Mouse (Mus musculus) MEL (cell line): ENCODE results near the gene Optn.

ENCODE experiments used
- CHD2 ChIP-seq: IDR thresholded peaks from 2 replicates; pipeline ENCODE4 v1.6.1; 2011; ENCODE audit warnings: low read length, improper control_type of control experiment
- POLR2A ChIP-seq, 2 experiments: IDR thresholded peaks; 2 replicates each; pipeline ENCODE4 v1.6.1; 2011 to 2012; ENCODE audit warnings: low read length in 2 of 2, mild to moderate bottlenecking in 2 of 2, control low read depth in 1 of 2, improper control_type of control experiment in 1 of 2, low read depth in 1 of 2, moderate library complexity in 1 of 2; ENCODE audit not compliant: control insufficient read depth in 1 of 2, insufficient read depth in 1 of 2, poor library complexity in 1 of 2
- ZC3H11A ChIP-seq: IDR thresholded peaks from 2 replicates; pipeline ENCODE4 v1.6.1; 2012; ENCODE audit warnings: low read depth, mild to moderate bottlenecking, inconsistent platforms, low read length, improper control_type of control experiment
- ZMIZ1 ChIP-seq: IDR thresholded peaks from 2 replicates; pipeline ENCODE4 v1.6.1; 2012; ENCODE audit warnings: low read depth, mild to moderate bottlenecking, inconsistent platforms, low read length, improper control_type of control experiment, moderate library complexity

GRCm38 (mm10) chr2:5062496-5063298 is 1.2 kb downstream of the Optn start:
- TF ChIP-seq POLR2A (IDR thresholded peaks at IDR 0.05; ENCODE audit: control insufficient read depth in 1 of 2, insufficient read depth in 1 of 2, low read depth in 1 of 2, low read length in 2 of 2, poor library complexity in 1 of 2) = no peak
- no peak for TF ChIP-seq ZC3H11A
- TF ChIP-seq ZMIZ1 = no peak
- no peak for TF ChIP-seq CHD2
